Mouse (Mus musculus) stomach, postnatal 0 days (tissue): ENCODE measurements at regions not wholly inside any gene's neighbourhood (a gene's known extent, or its start where the extent isn't known, plus 50 kb on each side); places are given as distances from the start of the nearest gene placed in this dataset.
A peak's percentile ranks its signal among the peaks of the same experiment; 100 is the strongest.

Source experiments
- ATAC-seq: fragments of 200-750 bp; cut with Nextera tagmentation; 2 replicates; pipeline ENCODE4 v1.8.0; 2017; ENCODE audit not compliant: low FRiP score, low TSS enrichment
- DNase-seq: peaks from one replicate; pipeline ENCODE4 v3.0.0-alpha.2; 2016; ENCODE audit warnings: low spot score
- H3K27ac ChIP-seq: fragments of 300-500 bp; sonication (generic); replicated peaks from 2 replicates; pipeline ENCODE4 v1.5.1; 2014; ENCODE audit warnings: mild to moderate bottlenecking, control low read depth
- H3K27me3 ChIP-seq: fragments of 300-500 bp; sonication (generic); 2 replicates; pipeline ENCODE4 v1.6.1; 2014; ENCODE audit warnings: low read length; ENCODE audit not compliant: control insufficient read depth, insufficient read depth
- H3K36me3 ChIP-seq: fragments of 300-500 bp; sonication (generic); 2 replicates; pipeline ENCODE4 v1.6.1; 2014; ENCODE audit warnings: low read length, mixed read lengths; ENCODE audit not compliant: control insufficient read depth, insufficient read depth
- H3K4me1 ChIP-seq: fragments of 300-500 bp; sonication (generic); replicated peaks from 2 replicates; pipeline ENCODE4 v1.6.1; 2014; ENCODE audit warnings: antibody characterized with exemption; ENCODE audit not compliant: control insufficient read depth, insufficient read depth
- H3K4me2 ChIP-seq: fragments of 300-500 bp; sonication (generic); replicated peaks from 2 replicates; pipeline ENCODE4 v1.6.1; 2014; ENCODE audit warnings: low read depth, mild to moderate bottlenecking, control low read depth, moderate library complexity
- H3K4me3 ChIP-seq: fragments of 300-500 bp; sonication (generic); 2 replicates; pipeline ENCODE4 v1.5.1; 2014; ENCODE audit warnings: low read depth, low read length, control low read depth
- H3K9ac ChIP-seq: fragments of 300-500 bp; sonication (generic); 2 replicates; pipeline ENCODE4 v1.6.1; 2014; ENCODE audit warnings: mild to moderate bottlenecking, low read length, control low read depth, mixed read lengths
- H3K9me3 ChIP-seq: fragments of 300-500 bp; sonication (generic); 2 replicates; pipeline ENCODE4 v1.6.1; 2016; ENCODE audit warnings: low read length; ENCODE audit not compliant: control insufficient read depth
- CTCF ChIP-seq: IDR thresholded peaks from 2 replicates; pipeline ENCODE4 v1.5.1; 2016; ENCODE audit warnings: antibody characterized with exemption, low read depth, mild to moderate bottlenecking, moderate library complexity
- EP300 ChIP-seq: optimal IDR thresholded peaks from 2 replicates; pipeline ENCODE3; 2016; ENCODE audit warnings: antibody characterized with exemption
- WGBS: fragments of 180-500 bp; shearing (Covaris S2); extraction: QIAGEN DNeasy Blood & Tissue Kit; methylation state at CpG from one replicate; pipeline ENCODE4 v1.1.7; 2014; 5-methylcytosine and 5-hydroxymethylcytosine counted together

GRCm38 (mm10) chr10:43706001-43706988 lies 128.2 kb downstream of the Cd24a start:
- H3K27me3 ChIP-seq = no peaks in the 10 kb centered on the region
- TF ChIP-seq CTCF (peak; percentile 55), EP300 (no peak)

GRCm38 (mm10) chr10:43707011-43707410 lies 128.9 kb downstream of the Cd24a start:
- Histone ChIP-seq H3K4me3 (no peak overlapping the region), H3K27me3 (no peaks in the 10 kb centered on the region), H3K4me2 (no peak overlapping the region), H3K4me1 (no peaks in the 10 kb centered on the region), H3K27ac (no peak overlapping the region), H3K9me3 (no peaks in the 10 kb centered on the region), H3K36me3 (no peaks in the 10 kb centered on the region), H3K9ac (no peak overlapping the region)
- TF ChIP-seq CTCF (no peak), EP300 (no peak)
- WGBS = 84% methylated on average over 5 of the region's 5 CpGs
- DNase-seq (no peak), ATAC-seq (no peak)

More at GRCm38 (mm10) chr10:43706001-43706988, 128.2 kb downstream of the Cd24a start:
- Histone ChIP-seq H3K27ac (no peak overlapping the region), H3K36me3 (no peaks in the 10 kb centered on the region), H3K9me3 (no peaks in the 10 kb centered on the region), H3K4me2 (no peak overlapping the region), H3K4me1 (no peaks in the 10 kb centered on the region), H3K9ac (no peak overlapping the region), H3K4me3 (no peak overlapping the region)
- ATAC-seq = peak; percentile 34; the same call in 1 of the 2 replicates
- 50% methylated on average over 17 of the region's 17 CpGs for WGBS
- peak; percentile 24 for DNase-seq

- no peak for DNase-seq
- 69% methylated on average over 15 of the region's 15 CpGs for WGBS
Observed at GRCm38 (mm10) chr10:43707821-43708373, 129.8 kb downstream of the Cd24a start.

GRCm38 (mm10) chr10:43709278-43710033 lies 131.4 kb downstream of the Cd24a start:
- Histone ChIP-seq H3K27me3 (no peaks in the 10 kb centered on the region), H3K4me2 (no peak overlapping the region), H3K4me3 (no peak overlapping the region), H3K36me3 (no peaks in the 10 kb centered on the region), H3K27ac (no peak overlapping the region), H3K9me3 (no peaks in the 10 kb centered on the region), H3K9ac (no peak overlapping the region), H3K4me1 (no peaks in the 10 kb centered on the region)
- ATAC-seq = no peak
- TF ChIP-seq CTCF (no peak), EP300 (no peak)
- WGBS = 83% methylated on average over 6 of the region's 6 CpGs
- no peak for DNase-seq

More at GRCm38 (mm10) chr10:43707821-43708373, 129.8 kb downstream of the Cd24a start:
- H3K4me1 ChIP-seq = no peaks in the 10 kb centered on the region
- H3K4me2 ChIP-seq = no peak overlapping the region
- no peaks in the 10 kb centered on the region for H3K27me3 ChIP-seq
- no peaks in the 10 kb centered on the region for H3K9me3 ChIP-seq
- H3K36me3 ChIP-seq = no peaks in the 10 kb centered on the region
- no peak overlapping the region for H3K4me3 ChIP-seq
- TF ChIP-seq CTCF (no peak), EP300 (no peak)
- ATAC-seq = 0 out of 2 replicates have a peak, but pooled peaks have one; percentile 7
- H3K9ac ChIP-seq = no peak overlapping the region
- H3K27ac ChIP-seq = no peak overlapping the region

- 61% methylated on average over 8 of the region's 8 CpGs for WGBS
- TF ChIP-seq CTCF (no peak), EP300 (no peak)
- H3K4me2 ChIP-seq = no peak overlapping the region
- DNase-seq (no peak), ATAC-seq (no peak)
- H3K27me3 ChIP-seq = no peaks in the 10 kb centered on the region
- no peaks in the 10 kb centered on the region for H3K36me3 ChIP-seq
- H3K9me3 ChIP-seq = no peaks in the 10 kb centered on the region
- H3K4me3 ChIP-seq = no peak overlapping the region
- H3K27ac ChIP-seq = no peak overlapping the region
- H3K9ac ChIP-seq = no peak overlapping the region
- H3K4me1 ChIP-seq = no peaks in the 10 kb centered on the region
Observed at GRCm38 (mm10) chr10:43710186-43710885, 132.3 kb downstream of the Cd24a start.
